Mouse (Mus musculus) hindbrain, embryonic 11.5 days (tissue): ENCODE results near the gene Btbd19. TPM values are rescaled to one million over a fixed set of nuclear protein-coding genes. Genes with fewer than 3 reads are reported as not detected.

Experiments used
- ATAC-seq: fragments of 200-750 bp; cut with Nextera tagmentation; 2 replicates; pipeline ENCODE4 v1.8.0; 2017; ENCODE audit warnings: mild to moderate bottlenecking, moderate TSS enrichment, moderate library complexity; ENCODE audit not compliant: low FRiP score
- DNase-seq: peaks from one replicate; pipeline ENCODE4 v3.0.0-alpha.2; 2015; ENCODE audit warnings: low spot score
- H3K27ac ChIP-seq: fragments of 300-500 bp; sonication (generic); 2 replicates; pipeline ENCODE4 v1.5.1; 2014; ENCODE audit warnings: mild to moderate bottlenecking, low read depth, low read length
- H3K27me3 ChIP-seq: fragments of 300-500 bp; sonication (generic); 2 replicates; pipeline ENCODE4 v1.6.1; 2014; ENCODE audit warnings: mild to moderate bottlenecking, low read length, moderate library complexity, mixed read lengths; ENCODE audit not compliant: control insufficient read depth, insufficient read depth
- H3K36me3 ChIP-seq: fragments of 300-500 bp; sonication (generic); 2 replicates; pipeline ENCODE4 v1.6.1; 2014; ENCODE audit warnings: mild to moderate bottlenecking, low read length, moderate library complexity, mixed read lengths; ENCODE audit not compliant: control insufficient read depth, insufficient read depth
- H3K4me1 ChIP-seq: fragments of 300-500 bp; sonication (generic); replicated peaks from 2 replicates; pipeline ENCODE4 v1.6.1; 2014; ENCODE audit warnings: low read length, mixed read lengths; ENCODE audit not compliant: control insufficient read depth, insufficient read depth
- H3K4me2 ChIP-seq: fragments of 300-500 bp; sonication (generic); replicated peaks from 2 replicates; pipeline ENCODE4 v1.6.1; 2014; ENCODE audit warnings: mild to moderate bottlenecking, low read depth, low read length
- H3K4me3 ChIP-seq: fragments of 300-500 bp; sonication (generic); 2 replicates; pipeline ENCODE4 v1.5.1; 2014; ENCODE audit warnings: low read depth, low read length
- H3K9ac ChIP-seq: fragments of 300-500 bp; sonication (generic); 2 replicates; pipeline ENCODE4 v1.6.1; 2014; ENCODE audit warnings: low read depth, low read length
- H3K9me3 ChIP-seq: fragments of 300-500 bp; sonication (generic); 2 replicates; pipeline ENCODE4 v1.6.1; 2016; ENCODE audit warnings: low read length; ENCODE audit not compliant: control insufficient read depth
- WGBS: fragments of 180-500 bp; shearing (Covaris S2); extraction: QIAGEN DNeasy Blood & Tissue Kit; methylation state at CpG from one replicate; pipeline ENCODE4 v1.1.7; 2014; 5-methylcytosine and 5-hydroxymethylcytosine counted together
- polyA plus RNA-seq: library from polyadenylated mRNA; unstranded; fragments of >200 nt; fragmentation: Nextera tagmentation; extraction: Ambion mirVana; gene quantifications from 2 replicates; pipeline ENCODE4 v1.2.1, GENCODE M21; 2014

Gene Btbd19
- polyA plus RNA-seq, 1 experiment from 2014 or later: 3.6 TPM

DNA sequence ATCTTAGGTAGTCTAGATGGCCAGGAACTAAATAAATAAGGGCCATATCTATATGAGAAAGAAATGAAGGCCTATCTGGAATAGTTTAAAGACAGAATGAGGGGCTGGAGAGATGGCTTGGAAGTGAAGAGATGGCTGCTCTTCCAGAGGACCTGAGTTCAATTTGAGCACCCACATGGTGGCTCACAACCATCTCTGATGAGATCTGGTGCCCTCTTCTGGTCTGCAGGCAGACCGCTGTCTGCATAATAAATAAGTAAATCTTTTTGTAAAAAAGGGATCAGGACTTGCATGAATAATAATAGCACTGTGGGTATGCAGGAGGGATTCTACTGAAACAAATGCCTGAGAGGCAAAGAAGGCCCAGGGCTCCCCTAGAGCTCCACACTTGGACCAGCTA, 12.3 kb downstream of the Btbd19 start:
- Histone ChIP-seq H3K4me1 (no peaks in the 10 kb centered on the region), H3K4me2 (no peak overlapping the region), H3K27me3 (no peaks in the 10 kb centered on the region), H3K4me3 (no peak overlapping the region), H3K9ac (no peak overlapping the region), H3K27ac (no peak overlapping the region), H3K9me3 (no peaks in the 10 kb centered on the region), H3K36me3 (no peaks in the 10 kb centered on the region)
- DNase-seq (no peak), ATAC-seq (no peak)
- 94% methylated on average over 1 of the region's 1 CpGs for WGBS

DNA sequence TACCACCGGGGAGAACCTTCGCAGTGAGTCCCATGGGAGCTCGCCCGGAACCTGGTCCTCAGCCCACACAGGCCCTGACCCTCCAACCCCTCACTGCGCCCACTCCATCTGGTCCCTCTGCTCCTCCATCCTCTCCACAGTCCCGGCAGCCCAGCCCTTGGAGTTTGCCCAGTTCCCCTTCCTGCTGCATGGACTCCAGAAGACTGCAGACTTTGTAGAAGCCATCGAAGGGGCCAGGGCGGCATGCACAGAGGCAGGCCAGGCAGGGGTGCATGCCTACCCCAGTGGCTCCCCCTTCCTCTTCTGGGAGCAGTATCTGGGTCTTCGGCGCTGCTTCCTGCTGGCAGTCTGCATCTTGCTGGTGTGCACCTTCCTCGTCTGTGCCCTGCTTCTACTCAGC, 14.5 kb downstream of the Btbd19 start:
- no peak overlapping the region for H3K4me2 ChIP-seq
- DNase-seq (no peak), ATAC-seq (no peak)
- H3K4me1 ChIP-seq: no peaks in the 10 kb centered on the region
- no peak overlapping the region for H3K9ac ChIP-seq
- no peaks in the 10 kb centered on the region for H3K9me3 ChIP-seq
- no peaks in the 10 kb centered on the region for H3K27me3 ChIP-seq
- H3K27ac ChIP-seq: no peak overlapping the region
- no peaks in the 10 kb centered on the region for H3K36me3 ChIP-seq
- H3K4me3 ChIP-seq: no peak overlapping the region
- 93% methylated on average over 11 of the region's 11 CpGs for WGBS

DNA sequence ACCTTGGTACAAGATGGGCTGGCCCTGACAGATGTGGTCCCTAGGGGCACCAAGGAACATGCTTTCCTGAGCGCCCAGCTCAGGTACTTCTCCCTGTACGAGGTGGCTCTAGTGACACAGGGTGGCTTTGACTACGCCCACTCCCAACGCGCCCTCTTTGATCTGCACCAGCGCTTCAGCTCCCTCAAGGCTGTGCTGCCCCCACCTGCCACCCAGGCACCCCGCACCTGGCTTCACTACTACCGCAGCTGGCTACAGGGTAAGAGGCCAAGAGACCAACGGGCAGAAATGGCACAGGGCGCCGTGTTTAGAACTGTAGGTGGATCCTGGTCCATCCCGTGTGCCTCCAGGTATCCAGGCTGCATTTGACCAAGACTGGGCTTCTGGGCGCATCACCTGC, 15.3 kb downstream of the Btbd19 start:
- no peaks in the 10 kb centered on the region for H3K9me3 ChIP-seq
- H3K4me3 ChIP-seq: no peak overlapping the region
- 93% methylated on average over 13 of the region's 13 CpGs for WGBS
- DNase-seq (no peak), ATAC-seq (no peak)
- no peak overlapping the region for H3K9ac ChIP-seq
- H3K4me2 ChIP-seq: no peak overlapping the region
- H3K27ac ChIP-seq: no peak overlapping the region
- no peaks in the 10 kb centered on the region for H3K27me3 ChIP-seq
- H3K36me3 ChIP-seq: no peaks in the 10 kb centered on the region
- H3K4me1 ChIP-seq: no peaks in the 10 kb centered on the region

DNA sequence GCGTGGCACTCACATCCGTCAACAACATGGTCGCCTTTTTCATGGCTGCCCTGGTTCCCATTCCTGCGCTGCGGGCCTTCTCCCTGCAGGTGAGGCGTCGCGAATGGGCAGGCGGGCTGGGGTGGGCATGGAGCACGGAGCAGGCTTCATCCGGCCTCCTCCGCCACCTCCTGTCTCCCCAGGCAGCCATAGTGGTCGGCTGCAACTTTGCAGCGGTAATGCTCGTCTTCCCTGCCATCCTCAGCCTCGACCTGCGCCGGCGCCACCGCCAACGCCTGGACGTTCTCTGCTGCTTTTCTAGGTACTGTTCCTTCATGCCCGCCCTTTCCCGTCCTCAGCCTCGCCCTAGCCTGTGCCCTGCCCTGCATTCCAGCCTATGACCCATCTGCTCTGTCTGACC, 16.2 kb downstream of the Btbd19 start:
- no peak overlapping the region for H3K4me2 ChIP-seq
- no peak overlapping the region for H3K27ac ChIP-seq
- no peaks in the 10 kb centered on the region for H3K4me1 ChIP-seq
- 91% methylated on average over 25 of the region's 25 CpGs for WGBS
- H3K4me3 ChIP-seq: no peak overlapping the region
- no peak for ATAC-seq
- no peaks in the 10 kb centered on the region for H3K27me3 ChIP-seq
- no peak overlapping the region for H3K9ac ChIP-seq
- DNase-seq: no peak
- H3K36me3 ChIP-seq: no peaks in the 10 kb centered on the region
- no peaks in the 10 kb centered on the region for H3K9me3 ChIP-seq

DNA sequence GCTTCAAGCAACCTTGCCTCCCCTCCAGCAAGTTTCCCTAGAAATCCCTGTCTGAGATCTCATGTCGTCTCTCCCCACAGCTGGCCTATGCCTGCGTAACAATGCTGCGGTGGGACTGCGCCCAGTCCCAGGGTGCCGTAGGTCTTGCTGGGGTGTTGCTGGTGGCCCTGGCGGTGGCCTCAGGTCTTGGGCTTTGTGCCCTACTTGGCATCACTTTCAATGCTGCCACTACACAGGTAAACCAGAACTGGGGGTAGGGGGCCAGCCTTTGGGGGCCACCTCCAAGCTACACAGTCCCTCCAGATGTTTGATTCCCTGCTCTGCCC, 17.0 kb downstream of the Btbd19 start:
- Histone ChIP-seq H3K9me3 (no peaks in the 10 kb centered on the region), H3K27ac (no peak overlapping the region), H3K4me3 (no peak overlapping the region), H3K9ac (no peak overlapping the region), H3K4me1 (no peaks in the 10 kb centered on the region), H3K27me3 (no peaks in the 10 kb centered on the region), H3K4me2 (no peak overlapping the region), H3K36me3 (no peaks in the 10 kb centered on the region)
- ATAC-seq: no peak
- no peak for DNase-seq
- WGBS: 93% methylated on average over 6 of the region's 6 CpGs

DNA sequence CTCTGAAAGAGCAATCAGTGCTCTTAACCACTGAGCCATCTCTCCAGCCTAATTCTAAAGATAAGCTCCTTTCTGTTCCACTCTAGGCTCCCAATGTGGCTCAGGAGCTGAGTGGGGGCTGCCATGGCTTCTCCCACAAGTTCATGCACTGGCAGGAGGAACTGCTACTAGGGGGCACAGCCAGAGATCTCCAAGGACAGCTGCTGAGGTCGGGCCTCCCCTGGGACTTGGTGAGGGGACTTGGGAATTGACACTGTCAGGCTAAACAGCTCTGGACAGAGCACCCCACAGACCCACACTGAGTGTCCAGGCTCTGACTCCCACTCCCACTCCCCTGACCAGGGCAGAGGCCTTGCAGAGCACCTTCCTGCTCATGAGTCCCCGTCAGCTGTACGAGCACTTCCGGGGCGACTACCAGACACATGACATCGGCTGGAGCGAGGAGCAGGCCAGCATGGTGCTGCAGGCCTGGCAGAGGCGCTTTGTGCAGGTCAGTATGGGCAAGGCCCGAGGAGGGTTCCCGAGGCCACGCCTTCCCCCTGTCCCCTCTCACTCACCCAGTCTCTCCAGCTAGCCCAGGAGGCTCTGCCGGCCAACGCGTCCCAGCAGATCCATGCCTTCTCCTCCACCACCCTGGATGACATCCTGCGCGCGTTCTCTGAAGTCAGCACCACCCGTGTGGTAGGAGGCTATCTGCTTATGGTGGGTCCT, 17.6 kb downstream of the Btbd19 start:
- Histone ChIP-seq H3K4me3 (no peak overlapping the region), H3K4me2 (no peak overlapping the region), H3K9ac (no peak overlapping the region), H3K9me3 (no peaks in the 10 kb centered on the region), H3K27me3 (no peaks in the 10 kb centered on the region), H3K4me1 (no peaks in the 10 kb centered on the region), H3K27ac (no peak overlapping the region), H3K36me3 (no peaks in the 10 kb centered on the region)
- DNase-seq (no peak), ATAC-seq (no peak)
- WGBS: 92% methylated on average over 18 of the region's 18 CpGs

DNA sequence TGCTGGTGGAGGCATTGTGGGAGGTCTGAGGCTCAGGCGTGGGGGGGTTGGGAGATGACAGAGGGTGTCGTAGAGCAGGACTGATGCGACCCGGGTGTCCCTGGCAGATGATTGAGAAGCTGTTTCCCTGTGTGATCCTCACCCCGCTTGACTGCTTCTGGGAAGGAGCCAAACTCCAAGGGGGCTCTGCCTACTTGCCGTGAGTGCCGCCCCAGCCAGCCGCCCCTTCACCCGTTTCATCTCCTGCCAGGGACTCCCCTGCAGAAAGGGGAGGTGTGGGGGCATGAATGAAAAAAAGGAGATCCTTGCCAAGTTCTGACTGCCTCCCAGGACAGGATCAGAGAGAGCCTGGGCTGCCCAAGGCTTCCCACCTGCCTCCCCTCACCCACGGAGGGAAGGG, 20.4 kb downstream of the Btbd19 start:
- Histone ChIP-seq H3K36me3 (no peaks in the 10 kb centered on the region), H3K27ac (no peak overlapping the region), H3K4me1 (no peaks in the 10 kb centered on the region), H3K4me2 (no peak overlapping the region), H3K9ac (no peak overlapping the region), H3K4me3 (no peak overlapping the region), H3K27me3 (no peaks in the 10 kb centered on the region), H3K9me3 (no peaks in the 10 kb centered on the region)
- WGBS: 78% methylated on average over 10 of the region's 10 CpGs
- ATAC-seq: no peak
- DNase-seq: no peak

DNA sequence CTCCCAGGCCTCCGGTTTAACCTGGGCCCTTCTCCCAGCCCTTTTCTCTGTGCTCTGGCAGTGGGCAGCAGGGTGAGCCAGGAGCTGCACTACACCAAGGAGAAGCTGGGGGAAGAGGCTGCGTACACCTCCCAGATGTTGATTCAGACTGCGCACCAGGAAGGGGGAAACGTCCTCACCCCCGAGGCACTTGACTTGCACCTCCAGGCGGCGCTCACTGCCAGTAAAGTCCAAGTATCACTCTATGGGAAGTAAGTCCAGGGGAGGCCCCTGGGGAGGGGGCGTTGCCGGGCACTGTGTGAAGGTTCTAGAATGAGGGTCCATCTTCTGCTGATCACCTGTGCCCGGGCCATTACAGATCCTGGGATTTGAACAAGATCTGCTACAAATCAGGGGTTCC, 20.9 kb downstream of the Btbd19 start:
- ATAC-seq: no peak
- Histone ChIP-seq H3K4me3 (no peak overlapping the region), H3K4me1 (no peaks in the 10 kb centered on the region), H3K36me3 (no peaks in the 10 kb centered on the region), H3K9me3 (no peaks in the 10 kb centered on the region), H3K27ac (no peak overlapping the region), H3K27me3 (no peaks in the 10 kb centered on the region), H3K9ac (no peak overlapping the region), H3K4me2 (no peak overlapping the region)
- no peak for DNase-seq
- WGBS: 74% methylated on average over 10 of the region's 10 CpGs

DNA sequence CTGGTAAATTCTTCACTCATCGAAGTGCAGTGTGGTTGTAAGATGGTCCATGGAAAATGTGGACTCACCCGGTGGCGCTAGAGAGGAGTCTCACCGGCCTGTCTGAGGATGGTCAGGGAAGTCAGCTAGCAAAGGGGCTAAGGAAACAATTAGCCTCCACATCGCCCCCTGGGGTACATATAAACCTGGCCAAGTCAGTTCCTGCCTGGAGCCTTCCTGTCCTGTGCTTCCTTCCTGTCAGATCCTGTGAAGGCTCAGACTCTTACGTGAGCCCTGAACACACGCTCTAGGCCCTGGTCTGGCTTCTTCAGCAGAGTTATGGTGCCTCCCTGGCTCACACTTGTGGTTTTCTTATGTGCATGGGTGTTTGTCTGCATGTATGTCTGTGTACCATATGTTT, 24.3 kb downstream of the Btbd19 start:
- no peak overlapping the region for H3K4me2 ChIP-seq
- no peak overlapping the region for H3K4me3 ChIP-seq
- DNase-seq (peak; percentile 49), ATAC-seq (no peak)
- no peaks in the 10 kb centered on the region for H3K4me1 ChIP-seq
- no peaks in the 10 kb centered on the region for H3K9me3 ChIP-seq
- no peak overlapping the region for H3K27ac ChIP-seq
- WGBS: 42% methylated on average over 7 of the region's 7 CpGs
- H3K27me3 ChIP-seq: no peaks in the 10 kb centered on the region
- H3K9ac ChIP-seq: no peak overlapping the region
- no peaks in the 10 kb centered on the region for H3K36me3 ChIP-seq
